Mouse (Mus musculus) large intestine, adult 2 months (tissue): ENCODE results near the gene Zbtb20. TPM values are rescaled to one million over a fixed set of nuclear protein-coding genes. Genes with fewer than 3 reads are reported as not detected.

Experiments used
- DNase-seq: peaks from one replicate; pipeline ENCODE4 v3.0.0-alpha.2; 2012; ENCODE audit warnings: low read depth, low spot score
- WGBS: fragments of 180-500 bp; shearing (Covaris S2); methylation state at CpG from one replicate; pipeline ENCODE4 v1.1.7; 2018; 5-methylcytosine and 5-hydroxymethylcytosine counted together
- polyA plus RNA-seq: library from polyadenylated mRNA; depleted of rRNA; stranded (reverse); fragments of >200 nt; gene quantifications from 2 replicates; pipeline ENCODE4 v1.2.3, GENCODE M21; 2012

Zbtb20 gene
- polyA plus RNA-seq, 1 experiment, result 2.9 TPM

GRCm38 (mm10) chr16:43492863-43493262, 617.2 kb downstream of the Zbtb20 start:
- DNase-seq, result no peak
- 93% methylated on average over 1 of the region's 1 CpGs for WGBS

GRCm38 (mm10) chr16:43493596-43494385, 618.1 kb downstream of the Zbtb20 start:
- 84% methylated on average over 5 of the region's 5 CpGs for WGBS
- no peak for DNase-seq

GRCm38 (mm10) chr16:43495175-43495818, 619.6 kb downstream of the Zbtb20 start:
- DNase-seq, result no peak
- WGBS, result 85% methylated on average over 9 of the region's 9 CpGs

- WGBS, result 43% methylated on average over 2 of the region's 2 CpGs
- no peak for DNase-seq
These were observed 621.4 kb downstream of the Zbtb20 start for GRCm38 (mm10) chr16:43497093-43497492.

- WGBS, result 84% methylated on average over 8 of the region's 8 CpGs
- DNase-seq, result no peak
These were observed 624.6 kb downstream of the Zbtb20 start for GRCm38 (mm10) chr16:43500132-43500853.

- WGBS, result 66% methylated on average over 4 of the region's 4 CpGs
- no peak for DNase-seq
These were observed 625.6 kb downstream of the Zbtb20 start for GRCm38 (mm10) chr16:43501284-43501683.

GRCm38 (mm10) chr16:43502339-43503009, 626.8 kb downstream of the Zbtb20 start:
- DNase-seq, result no peak
- 56% methylated on average over 12 of the region's 12 CpGs for WGBS

GRCm38 (mm10) chr16:43503010-43503635, 627.4 kb downstream of the Zbtb20 start:
- DNase-seq, result no peak
- WGBS, result 11% methylated on average over 13 of the region's 13 CpGs

GRCm38 (mm10) chr16:43503636-43504010, 627.9 kb downstream of the Zbtb20 start:
- DNase-seq, result no peak
- WGBS, result 5% methylated on average over 5 of the region's 5 CpGs

GRCm38 (mm10) chr16:43504151-43504550, 628.5 kb downstream of the Zbtb20 start:
- no peak for DNase-seq
- 2% methylated on average over 3 of the region's 3 CpGs for WGBS

GRCm38 (mm10) chr16:43504556-43504955, 628.9 kb downstream of the Zbtb20 start:
- WGBS, result 85% methylated on average over 1 of the region's 1 CpGs
- DNase-seq, result no peak

GRCm38 (mm10) chr16:43505314-43505950, 629.8 kb downstream of the Zbtb20 start:
- 74% methylated on average over 9 of the region's 9 CpGs for WGBS
- DNase-seq, result no peak

GRCm38 (mm10) chr16:43506189-43506751, 630.6 kb downstream of the Zbtb20 start:
- DNase-seq, result no peak
- WGBS, result 13% methylated on average over 9 of the region's 9 CpGs

GRCm38 (mm10) chr16:43506771-43507405, 631.2 kb downstream of the Zbtb20 start:
- WGBS, result 50% methylated on average over 10 of the region's 10 CpGs
- DNase-seq, result no peak

- 86% methylated on average over 9 of the region's 9 CpGs for WGBS
- no peak for DNase-seq
These were observed 632.7 kb downstream of the Zbtb20 start for GRCm38 (mm10) chr16:43508166-43508998.

- DNase-seq, result no peak
- WGBS, result 77% methylated on average over 5 of the region's 5 CpGs
These were observed 634.8 kb downstream of the Zbtb20 start for GRCm38 (mm10) chr16:43510516-43510915.

GRCm38 (mm10) chr16:43511531-43511930, 635.9 kb downstream of the Zbtb20 start:
- 83% methylated on average over 4 of the region's 4 CpGs for WGBS

More at GRCm38 (mm10) chr16:43511531-43511930, 635.9 kb downstream of the Zbtb20 start:
- DNase-seq, result no peak
